Mouse (Mus musculus): ENCODE results near the gene Nkpd1. TPM values are rescaled to one million over a fixed set of nuclear protein-coding genes. Genes with fewer than 3 reads are reported as not detected.

The Nkpd1 gene
- polyA plus RNA-seq, 1 experiment from 2014 or later, result 1.7 TPM

- ATAC-seq (ENCODE audit: insufficient number of reproducible peaks, low FRiP score, low TSS enrichment, low read depth), result no peak; the same call in 1 of the 2 replicates
- H3K27ac ChIP-seq, result no peak overlapping the region
- no peak overlapping the region for H3K9ac ChIP-seq
- peaks cover 5% of the 10 kb centered on the region; the same call in 1 of the 2 replicates for H3K4me1 ChIP-seq
- WGBS, result 81% methylated on average over 14 of the region's 14 CpGs
- H3K4me3 ChIP-seq, result no peak overlapping the region
- no peaks in the 10 kb centered on the region for H3K27me3 ChIP-seq
- no peaks in the 10 kb centered on the region for H3K9me3 ChIP-seq
- H3K36me3 ChIP-seq, result peaks cover 71% of the 10 kb centered on the region
- H3K4me2 ChIP-seq, result no peak overlapping the region
These were observed 14.6 kb downstream of the Nkpd1 start for GRCm38 (mm10) chr7:19532240-19532639.

- 92% methylated on average over 10 of the region's 10 CpGs for whole genome bisulfite sequencing
- Histone ChIP-seq H3K27ac (no peak overlapping the region), H3K4me1 (peaks cover 8% of the 10 kb centered on the region; the same call in 1 of the 2 replicates), H3K9me3 (no peaks in the 10 kb centered on the region), H3K4me2 (no peak overlapping the region), H3K9ac (no peak overlapping the region), H3K36me3 (peaks cover 62% of the 10 kb centered on the region), H3K4me3 (no peak overlapping the region), H3K27me3 (no peaks in the 10 kb centered on the region)
- no peak for ATAC-seq (ENCODE audit: insufficient number of reproducible peaks, low FRiP score, low TSS enrichment, low read depth)
These were observed 17.0 kb downstream of the Nkpd1 start for GRCm38 (mm10) chr7:19534676-19535075.

- 83% methylated on average over 2 of the region's 2 CpGs for WGBS
- no peak overlapping the region for H3K4me3 ChIP-seq
- no peak overlapping the region for H3K9ac ChIP-seq
- no peak overlapping the region; the same call in 1 of the 2 replicates for H3K27ac ChIP-seq
- no peaks in the 10 kb centered on the region for H3K9me3 ChIP-seq
- no peak overlapping the region for H3K4me2 ChIP-seq
- ATAC-seq (ENCODE audit: insufficient number of reproducible peaks, low FRiP score, low TSS enrichment, low read depth), result no peak
- H3K36me3 ChIP-seq, result 0 out of 2 replicates have a peak, but pooled peaks cover 2% of the 10 kb centered on the region
- peaks cover 51% of the 10 kb centered on the region for H3K4me1 ChIP-seq
- no peaks in the 10 kb centered on the region for H3K27me3 ChIP-seq
These were observed 23.3 kb downstream of the Nkpd1 start for GRCm38 (mm10) chr7:19540771-19541566.

GRCm38 (mm10) chr7:19541681-19542154 is 24.1 kb downstream of the Nkpd1 start:
- Histone ChIP-seq H3K27me3 (no peaks in the 10 kb centered on the region), H3K4me2 (no peak overlapping the region), H3K9ac (no peak overlapping the region), H3K27ac (no peak overlapping the region; the same call in 1 of the 2 replicates), H3K4me1 (peaks cover 56% of the 10 kb centered on the region), H3K4me3 (no peak overlapping the region), H3K9me3 (no peaks in the 10 kb centered on the region), H3K36me3 (no peaks in the 10 kb centered on the region)
- WGBS, result 68% methylated on average over 7 of the region's 7 CpGs
- ATAC-seq (ENCODE audit: insufficient number of reproducible peaks, low FRiP score, low TSS enrichment, low read depth), result 0 out of 2 replicates have a peak, but pooled peaks have one; percentile 8

GRCm38 (mm10) chr7:19542155-19542691 is 24.6 kb downstream of the Nkpd1 start:
- ATAC-seq (ENCODE audit: insufficient number of reproducible peaks, low FRiP score, low TSS enrichment, low read depth), result peak; percentile 53; the same call in 1 of the 2 replicates
- H3K4me3 ChIP-seq, result no peak overlapping the region
- H3K36me3 ChIP-seq, result no peaks in the 10 kb centered on the region
- peaks cover 55% of the 10 kb centered on the region for H3K4me1 ChIP-seq
- no peaks in the 10 kb centered on the region for H3K27me3 ChIP-seq
- H3K27ac ChIP-seq, result peak overlapping the region; percentile 58; the same call in 1 of the 2 replicates
- 62% methylated on average over 8 of the region's 8 CpGs for WGBS
- no peak overlapping the region for H3K9ac ChIP-seq
- no peaks in the 10 kb centered on the region for H3K9me3 ChIP-seq
- H3K4me2 ChIP-seq, result no peak overlapping the region

GRCm38 (mm10) chr7:19543584-19543983 is 25.9 kb downstream of the Nkpd1 start:
- Histone ChIP-seq H3K9me3 (no peaks in the 10 kb centered on the region), H3K9ac (no peak overlapping the region), H3K27ac (no peak overlapping the region; the same call in 1 of the 2 replicates), H3K4me1 (peaks cover 52% of the 10 kb centered on the region), H3K36me3 (no peaks in the 10 kb centered on the region), H3K27me3 (no peaks in the 10 kb centered on the region), H3K4me3 (no peak overlapping the region), H3K4me2 (no peak overlapping the region)
- WGBS, result 48% methylated on average over 6 of the region's 6 CpGs
- ATAC-seq (ENCODE audit: insufficient number of reproducible peaks, low FRiP score, low TSS enrichment, low read depth), result no peak

- no peak for ATAC-seq (ENCODE audit: insufficient number of reproducible peaks, low FRiP score, low TSS enrichment, low read depth)
- no peak overlapping the region for H3K4me3 ChIP-seq
- peaks cover 48% of the 10 kb centered on the region for H3K4me1 ChIP-seq
- 49% methylated on average over 3 of the region's 3 CpGs for WGBS
- no peaks in the 10 kb centered on the region for H3K27me3 ChIP-seq
- 0 out of 2 replicates have a peak overlapping the region, but pooled peaks have one; percentile 3 for H3K27ac ChIP-seq
- no peaks in the 10 kb centered on the region for H3K9me3 ChIP-seq
- H3K4me2 ChIP-seq, result no peak overlapping the region
- 0 out of 2 replicates have a peak, but pooled peaks cover 8% of the 10 kb centered on the region for H3K36me3 ChIP-seq
- H3K9ac ChIP-seq, result no peak overlapping the region
These were observed 28.4 kb downstream of the Nkpd1 start for GRCm38 (mm10) chr7:19546007-19546406.

- WGBS, result 90% methylated on average over 2 of the region's 2 CpGs
- Histone ChIP-seq H3K27me3 (no peaks in the 10 kb centered on the region), H3K4me3 (no peak overlapping the region), H3K9me3 (no peaks in the 10 kb centered on the region), H3K27ac (no peak overlapping the region), H3K4me1 (peaks cover 33% of the 10 kb centered on the region), H3K36me3 (0 out of 2 replicates have a peak, but pooled peaks cover 13% of the 10 kb centered on the region), H3K4me2 (no peak overlapping the region), H3K9ac (no peak overlapping the region)
- no peak for ATAC-seq (ENCODE audit: insufficient number of reproducible peaks, low FRiP score, low TSS enrichment, low read depth)
These were observed 29.8 kb downstream of the Nkpd1 start for GRCm38 (mm10) chr7:19547344-19547969.

GRCm38 (mm10) chr7:19549394-19549793 is 31.8 kb downstream of the Nkpd1 start:
- no peaks in the 10 kb centered on the region for H3K9me3 ChIP-seq
- WGBS, result 79% methylated on average over 10 of the region's 10 CpGs

GRCm38 (mm10) chr7:19551634-19552033 is 34.0 kb downstream of the Nkpd1 start:
- no peak for ATAC-seq (ENCODE audit: insufficient number of reproducible peaks, low FRiP score, low TSS enrichment, low read depth)
- no peak overlapping the region for H3K9ac ChIP-seq
- no peak overlapping the region for H3K27ac ChIP-seq
- H3K4me2 ChIP-seq, result no peak overlapping the region
- WGBS, result 63% methylated on average over 5 of the region's 5 CpGs
- no peaks in the 10 kb centered on the region for H3K9me3 ChIP-seq
- peaks cover 7% of the 10 kb centered on the region for H3K4me1 ChIP-seq
- H3K36me3 ChIP-seq, result peaks cover 43% of the 10 kb centered on the region
- H3K4me3 ChIP-seq, result no peak overlapping the region
- no peaks in the 10 kb centered on the region for H3K27me3 ChIP-seq

More at GRCm38 (mm10) chr7:19549394-19549793, 31.8 kb downstream of the Nkpd1 start:
- no peak for ATAC-seq (ENCODE audit: insufficient number of reproducible peaks, low FRiP score, low TSS enrichment, low read depth)
- Histone ChIP-seq H3K4me1 (peaks cover 23% of the 10 kb centered on the region), H3K4me3 (no peak overlapping the region), H3K27me3 (no peaks in the 10 kb centered on the region), H3K4me2 (no peak overlapping the region), H3K27ac (no peak overlapping the region), H3K36me3 (peaks cover 33% of the 10 kb centered on the region), H3K9ac (no peak overlapping the region)

- H3K9me3 ChIP-seq, result no peaks in the 10 kb centered on the region
- no peak for ATAC-seq (ENCODE audit: insufficient number of reproducible peaks, low FRiP score, low TSS enrichment, low read depth)
- 66% methylated on average over 2 of the region's 2 CpGs for WGBS
- peaks cover 48% of the 10 kb centered on the region for H3K36me3 ChIP-seq
- H3K27me3 ChIP-seq, result no peaks in the 10 kb centered on the region
- H3K4me3 ChIP-seq, result no peak overlapping the region
- peaks cover 11% of the 10 kb centered on the region; the same call in 1 of the 2 replicates for H3K4me1 ChIP-seq
- no peak overlapping the region for H3K9ac ChIP-seq
- no peak overlapping the region for H3K4me2 ChIP-seq
- H3K27ac ChIP-seq, result no peak overlapping the region
These were observed 34.8 kb downstream of the Nkpd1 start for GRCm38 (mm10) chr7:19552443-19552842.
